Mouse (Mus musculus) fibroblast of lung, adult 2 months (primary cell): ENCODE measurements around the gene Uhrf2.

Experiments used
- DNase-seq: peaks from one replicate; pipeline ENCODE4 v3.0.0-alpha.2; 2011; ENCODE audit warnings: low read depth

Uhrf2 gene

DNA sequence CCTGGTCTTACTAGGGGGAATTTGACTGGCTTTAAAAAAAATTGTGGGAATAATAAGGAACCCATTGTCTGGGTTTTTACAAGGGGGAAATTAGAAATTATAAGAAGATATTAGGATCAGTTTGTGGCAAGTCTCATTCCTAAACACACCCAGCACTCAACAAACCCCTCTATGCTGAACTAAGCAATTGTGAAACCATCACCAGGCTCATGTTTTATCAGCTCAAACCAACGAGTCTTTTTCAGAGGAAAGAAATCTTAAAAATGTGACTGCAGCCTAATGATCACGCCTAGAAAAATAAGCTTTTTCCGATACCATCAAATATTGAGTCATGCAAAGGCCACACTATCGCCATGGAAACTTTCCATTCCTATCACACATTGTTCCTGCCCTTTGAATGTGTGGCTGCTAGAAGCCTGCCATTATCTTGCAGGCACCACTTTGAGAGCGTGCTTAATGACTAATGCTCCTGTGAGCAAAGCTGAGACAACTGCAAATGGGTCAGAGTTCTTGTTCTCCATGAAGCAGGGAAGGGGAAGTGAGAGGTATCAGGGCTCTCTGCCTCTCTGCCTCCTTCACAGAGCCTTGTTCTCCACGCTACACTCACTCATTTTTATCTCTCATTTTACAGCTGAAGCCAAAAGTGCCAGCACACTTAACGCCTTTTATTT is 94.8 kb downstream of the Uhrf2 start:
- peak; percentile 65 for DNase-seq

DNA sequence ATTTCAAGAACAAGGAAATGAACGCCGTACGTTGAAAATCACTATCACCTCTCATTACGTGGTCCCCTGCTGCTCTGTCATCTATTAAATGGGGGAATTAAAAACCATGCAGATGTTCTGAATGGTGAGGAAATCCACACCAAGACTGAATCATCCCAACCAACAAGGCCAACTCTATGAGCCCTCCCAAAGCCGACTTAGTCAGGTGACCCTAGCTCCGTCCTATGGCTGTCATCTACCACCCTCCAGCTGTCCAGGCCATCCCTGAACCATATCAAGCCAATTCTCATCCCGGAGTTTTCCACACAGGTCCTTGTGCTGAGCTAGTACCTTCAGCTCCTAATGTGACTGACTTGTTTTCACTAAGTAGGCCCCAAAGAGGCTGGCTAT is 95.4 kb downstream of the Uhrf2 start:
- no peak for DNase-seq

DNA sequence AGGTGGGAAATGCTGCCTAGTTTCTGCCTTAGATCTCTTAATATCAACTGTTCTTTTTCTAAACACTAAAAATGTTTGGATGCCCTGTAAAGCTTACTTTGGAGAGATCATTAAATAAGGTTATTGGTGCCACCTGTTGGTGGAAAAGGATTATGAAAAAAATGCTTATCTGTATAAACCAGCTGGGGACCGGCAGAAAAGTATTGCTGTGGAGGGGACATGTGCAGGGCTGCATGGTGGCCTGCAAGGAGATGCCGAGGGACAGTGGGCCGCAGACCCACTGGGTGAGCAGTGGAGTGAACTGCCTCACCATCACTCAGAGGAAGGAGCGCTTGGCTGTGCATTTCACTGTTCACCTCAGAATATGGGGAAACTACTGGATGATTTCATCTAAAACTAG is 97.9 kb downstream of the Uhrf2 start:
- DNase-seq = no peak

DNA sequence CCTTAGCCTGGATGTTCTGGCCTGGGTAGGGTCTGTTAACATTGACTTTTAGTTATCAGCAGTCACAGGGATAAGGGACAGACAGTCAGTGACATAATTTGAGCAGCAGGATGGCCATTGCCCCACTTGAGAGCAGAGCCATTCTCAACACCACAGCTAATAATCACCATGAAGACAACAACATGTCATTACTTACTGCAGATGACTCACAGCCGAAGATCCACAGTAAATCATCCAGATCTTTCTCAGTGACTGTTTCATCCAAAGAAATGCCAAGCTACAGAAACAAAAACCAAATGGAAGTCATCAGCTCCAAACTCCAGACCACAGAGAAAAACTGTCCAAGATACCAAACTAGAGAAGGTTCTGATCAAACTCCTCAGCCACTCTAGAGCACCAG is 106.0 kb downstream of the Uhrf2 start:
- DNase-seq = no peak
